Mouse (Mus musculus) forebrain, embryonic 10.5 days (tissue): ENCODE results near the gene Tas2r135. TPM values are rescaled to one million over a fixed set of nuclear protein-coding genes. Genes with fewer than 3 reads are reported as not detected.

Experiments used
- DNase-seq: peaks from one replicate; pipeline ENCODE4 v3.0.0-alpha.2; 2017; ENCODE audit warnings: low spot score; ENCODE audit errors: extremely low spot score
- H3K27ac ChIP-seq: fragments of 300-500 bp; sonication (generic); 2 replicates; pipeline ENCODE4 v1.5.1; 2016; ENCODE audit warnings: mild to moderate bottlenecking
- H3K27me3 ChIP-seq: fragments of 300-500 bp; sonication (generic); 2 replicates; pipeline ENCODE4 v1.6.1; 2016; ENCODE audit warnings: mild to moderate bottlenecking; ENCODE audit not compliant: poor library complexity, severe bottlenecking
- H3K36me3 ChIP-seq: fragments of 300-500 bp; sonication (generic); replicated peaks from 2 replicates; pipeline ENCODE4 v1.6.1; 2016; ENCODE audit warnings: mild to moderate bottlenecking, moderate library complexity
- H3K4me1 ChIP-seq: fragments of 300-500 bp; sonication (generic); 2 replicates; pipeline ENCODE4 v1.6.1; 2016
- H3K4me3 ChIP-seq: fragments of 300-500 bp; sonication (generic); 2 replicates; pipeline ENCODE4 v1.5.1; 2016; ENCODE audit warnings: mild to moderate bottlenecking, moderate library complexity
- H3K9me3 ChIP-seq: fragments of 300-500 bp; sonication (generic); 2 replicates; pipeline ENCODE4 v1.6.1; 2016; ENCODE audit warnings: mild to moderate bottlenecking, moderate library complexity
- WGBS: fragments of 180-500 bp; shearing (Covaris S2); methylation state at CpG from one replicate; pipeline ENCODE4 v1.1.7; 2016; 5-methylcytosine and 5-hydroxymethylcytosine counted together
- polyA plus RNA-seq: library from polyadenylated mRNA; unstranded; fragments of >200 nt; fragmentation: Nextera tagmentation; extraction: Ambion mirVana; gene quantifications from 2 replicates; pipeline ENCODE4 v1.2.1, GENCODE M21; 2016

The Tas2r135 gene
- polyA plus RNA-seq, 1 experiment from 2014 or later: not detected

- no peaks in the 10 kb centered on the region for H3K27me3 ChIP-seq
Observed at GRCm38 (mm10) chr6:42399938-42400337, 5.3 kb upstream of the Tas2r135 start, which contains the start of gene Tas2r143. Gene Tas2r143 (plus strand): TSS chr6:42400238.

DNA sequence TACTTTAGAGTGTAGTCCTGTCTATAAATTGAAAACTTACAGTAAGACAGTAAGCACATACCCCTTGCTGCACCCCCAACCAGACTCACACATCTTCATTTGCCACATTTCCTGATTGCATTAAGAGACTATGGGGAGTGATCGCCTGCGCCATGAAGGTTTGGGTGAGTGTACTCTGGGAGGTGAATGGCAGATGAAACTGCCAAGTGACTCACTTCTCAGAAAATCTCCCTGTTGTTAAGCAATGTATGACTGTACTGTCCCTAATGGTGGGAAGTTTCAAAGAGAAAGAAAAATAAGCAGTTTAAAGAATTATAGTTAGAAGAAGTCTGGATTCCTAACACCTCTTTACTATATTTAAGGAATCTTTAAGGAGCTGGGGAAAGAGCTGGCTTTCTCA, 14.2 kb downstream of the Tas2r135 start:
- Histone ChIP-seq H3K9me3 (no peaks in the 10 kb centered on the region), H3K4me3 (no peak overlapping the region), H3K36me3 (no peaks in the 10 kb centered on the region), H3K27ac (no peak overlapping the region), H3K27me3 (no peaks in the 10 kb centered on the region), H3K4me1 (no peaks in the 10 kb centered on the region)
- DNase-seq: no peak
- WGBS: 93% methylated on average over 2 of the region's 2 CpGs

More at GRCm38 (mm10) chr6:42399938-42400337, 5.3 kb upstream of the Tas2r135 start, which contains the start of gene Tas2r143:
- Histone ChIP-seq H3K36me3 (no peaks in the 10 kb centered on the region), H3K4me3 (no peak within 1 kb of the TSS), H3K27ac (no peak within 1 kb of the TSS), H3K4me1 (no peaks in the 10 kb centered on the region), H3K9me3 (no peaks in the 10 kb centered on the region)
- WGBS: 90% methylated on average over 1 of the region's 1 CpGs
- DNase-seq: no peak

DNA sequence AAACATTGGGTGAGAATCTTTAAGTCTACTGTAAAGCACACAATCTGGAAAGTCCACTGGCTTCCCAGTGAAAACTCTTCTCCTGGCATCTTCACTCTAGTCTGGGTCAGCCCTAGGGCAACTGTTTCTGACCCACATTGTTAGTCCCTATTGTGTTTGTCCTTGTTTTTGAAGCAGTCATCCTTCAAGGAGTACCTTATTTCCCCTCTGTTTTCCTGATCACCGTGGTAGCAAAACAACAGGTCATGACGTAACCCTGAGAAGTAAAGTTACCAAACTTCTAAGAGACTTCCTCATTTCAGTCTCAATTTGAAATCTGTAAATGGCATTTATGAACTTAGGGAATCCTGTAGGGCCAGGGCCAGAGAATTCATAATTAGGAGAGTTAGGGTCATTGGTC, 16.2 kb downstream of the Tas2r135 start:
- no peak overlapping the region for H3K4me3 ChIP-seq
- WGBS: 77% methylated on average over 2 of the region's 2 CpGs
- no peaks in the 10 kb centered on the region for H3K4me1 ChIP-seq
- H3K27ac ChIP-seq: no peak overlapping the region
- H3K9me3 ChIP-seq: no peaks in the 10 kb centered on the region
- H3K36me3 ChIP-seq: no peaks in the 10 kb centered on the region
- no peak for DNase-seq
- H3K27me3 ChIP-seq: no peaks in the 10 kb centered on the region

GRCm38 (mm10) chr6:42424472-42424871, 19.2 kb downstream of the Tas2r135 start:
- WGBS: 93% methylated on average over 3 of the region's 3 CpGs
- H3K36me3 ChIP-seq: no peaks in the 10 kb centered on the region
- no peaks in the 10 kb centered on the region for H3K27me3 ChIP-seq
- no peak overlapping the region for H3K4me3 ChIP-seq
- no peak for DNase-seq
- H3K27ac ChIP-seq: no peak overlapping the region
- no peaks in the 10 kb centered on the region for H3K9me3 ChIP-seq
- H3K4me1 ChIP-seq: no peaks in the 10 kb centered on the region

GRCm38 (mm10) chr6:42426337-42426736, 21.1 kb downstream of the Tas2r135 start:
- Histone ChIP-seq H3K27ac (no peak overlapping the region), H3K4me1 (no peaks in the 10 kb centered on the region)

DNA sequence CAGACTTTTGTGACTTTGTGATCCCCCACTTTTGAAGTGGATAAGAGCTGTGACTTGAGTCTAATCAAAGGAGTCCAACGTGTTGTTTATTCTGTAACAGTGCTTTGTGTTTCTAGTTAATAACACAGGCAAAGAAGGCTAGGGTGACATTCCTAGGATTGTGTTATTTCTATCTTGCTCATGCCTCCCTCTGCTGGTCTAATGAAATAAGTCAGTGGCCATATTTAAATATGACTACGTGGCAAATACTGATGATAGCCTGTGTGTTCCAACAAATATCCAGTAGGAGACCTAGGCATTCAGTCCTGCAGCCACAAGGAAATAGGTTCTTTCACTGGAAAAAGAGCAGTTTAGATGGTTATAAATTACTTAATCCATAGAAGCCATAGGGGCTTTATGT, 28.3 kb downstream of the Tas2r135 start:
- no peak for DNase-seq
- Histone ChIP-seq H3K4me3 (no peak overlapping the region), H3K27me3 (no peaks in the 10 kb centered on the region), H3K4me1 (no peaks in the 10 kb centered on the region), H3K9me3 (no peaks in the 10 kb centered on the region), H3K27ac (no peak overlapping the region), H3K36me3 (no peaks in the 10 kb centered on the region)
- WGBS: 66% methylated on average over 2 of the region's 2 CpGs

More at GRCm38 (mm10) chr6:42426337-42426736, 21.1 kb downstream of the Tas2r135 start:
- no peaks in the 10 kb centered on the region for H3K27me3 ChIP-seq
- no peaks in the 10 kb centered on the region for H3K9me3 ChIP-seq
- DNase-seq: no peak
- H3K4me3 ChIP-seq: no peak overlapping the region
- WGBS: 90% methylated on average over 4 of the region's 4 CpGs
- no peaks in the 10 kb centered on the region for H3K36me3 ChIP-seq

DNA sequence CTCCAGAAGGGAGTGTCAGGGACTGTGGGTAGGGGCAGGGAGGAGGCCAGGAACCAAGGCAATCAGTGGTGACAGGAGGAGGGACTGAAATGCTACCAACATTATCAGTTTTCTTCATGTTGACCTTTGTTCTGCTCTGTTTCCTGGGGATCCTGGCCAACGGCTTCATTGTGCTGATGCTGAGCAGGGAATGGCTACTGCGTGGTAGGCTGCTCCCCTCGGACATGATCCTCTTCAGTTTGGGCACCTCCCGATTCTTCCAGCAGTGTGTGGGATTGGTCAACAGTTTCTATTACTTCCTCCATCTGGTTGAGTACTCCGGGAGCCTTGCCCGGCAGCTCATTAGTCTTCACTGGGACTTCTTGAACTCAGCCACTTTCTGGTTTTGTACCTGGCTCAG, 29.2 kb downstream of the Tas2r135 start, which contains the start of gene Tas2r126:
Tas2r126 (plus strand) TSS at position 90 of the 400 bp plus-strand sequence.
- no peaks in the 10 kb centered on the region for H3K27me3 ChIP-seq
- no peak within 1 kb of the TSS for H3K4me3 ChIP-seq
- no peaks in the 10 kb centered on the region for H3K4me1 ChIP-seq
- DNase-seq: no peak
- no peaks in the 10 kb centered on the region for H3K9me3 ChIP-seq
- no peaks in the 10 kb centered on the region for H3K36me3 ChIP-seq
- WGBS: 92% methylated on average over 6 of the region's 6 CpGs
- H3K27ac ChIP-seq: no peak within 1 kb of the TSS

DNA sequence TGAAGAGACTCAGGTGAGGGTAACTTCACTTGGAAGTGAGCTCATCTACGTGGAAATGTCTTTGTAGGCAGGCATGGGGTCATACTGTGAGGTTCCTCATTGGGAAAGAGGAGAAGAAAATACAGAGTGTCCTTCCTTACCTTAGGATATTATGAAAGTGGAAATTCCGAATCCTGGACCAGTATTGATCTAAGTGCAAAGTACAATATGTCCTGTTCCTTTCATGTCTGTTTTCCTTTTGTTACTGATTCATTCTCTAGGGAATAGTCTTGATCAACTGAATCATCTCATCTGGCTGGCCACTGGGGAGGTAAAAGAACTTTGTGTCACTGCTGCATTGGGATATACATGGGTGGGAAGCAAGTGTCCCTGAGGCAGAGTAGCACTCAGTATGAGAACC, 30.3 kb downstream of the Tas2r135 start:
- H3K36me3 ChIP-seq: no peaks in the 10 kb centered on the region
- H3K27ac ChIP-seq: no peak overlapping the region
- WGBS: 82% methylated on average over 2 of the region's 2 CpGs
- no peak overlapping the region for H3K4me3 ChIP-seq
- H3K4me1 ChIP-seq: no peaks in the 10 kb centered on the region
- no peaks in the 10 kb centered on the region for H3K9me3 ChIP-seq
- DNase-seq: no peak
- no peaks in the 10 kb centered on the region for H3K27me3 ChIP-seq

DNA sequence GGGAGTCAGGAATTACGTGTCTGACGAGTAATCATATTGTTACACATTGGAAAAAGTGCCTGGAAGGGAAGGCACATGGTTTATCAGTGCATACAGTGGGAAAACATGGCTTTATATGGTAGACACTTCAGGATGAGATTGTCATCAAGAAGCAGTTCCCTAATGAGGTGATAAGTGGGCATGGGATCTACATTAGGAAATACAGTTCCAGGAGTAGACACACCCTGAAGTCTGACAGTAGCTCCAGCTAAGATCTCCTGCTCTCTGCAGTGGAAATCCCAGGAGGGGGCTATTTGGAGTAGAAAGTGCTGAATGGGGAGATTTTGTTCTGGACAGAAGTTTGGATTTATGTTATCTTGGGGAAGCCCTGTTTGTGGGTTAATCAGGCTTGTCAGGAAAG, 36.2 kb downstream of the Tas2r135 start:
- no peak for DNase-seq
- H3K9me3 ChIP-seq: no peaks in the 10 kb centered on the region
- H3K27ac ChIP-seq: no peak overlapping the region
- no peaks in the 10 kb centered on the region for H3K27me3 ChIP-seq
- no peaks in the 10 kb centered on the region for H3K4me1 ChIP-seq
- WGBS: 79% methylated on average over 2 of the region's 2 CpGs
- H3K36me3 ChIP-seq: no peaks in the 10 kb centered on the region
- no peak overlapping the region for H3K4me3 ChIP-seq

GRCm38 (mm10) chr6:42444491-42444890, 39.3 kb downstream of the Tas2r135 start:
- DNase-seq: no peak
- H3K27ac ChIP-seq: no peak overlapping the region
- H3K27me3 ChIP-seq: no peaks in the 10 kb centered on the region
- WGBS: 89% methylated on average over 2 of the region's 2 CpGs
- no peak overlapping the region for H3K4me3 ChIP-seq
- no peaks in the 10 kb centered on the region for H3K36me3 ChIP-seq
- no peaks in the 10 kb centered on the region for H3K4me1 ChIP-seq
- H3K9me3 ChIP-seq: no peaks in the 10 kb centered on the region

- 80% methylated on average over 2 of the region's 2 CpGs for WGBS
- Histone ChIP-seq H3K4me3 (no peak overlapping the region), H3K27ac (no peak overlapping the region), H3K27me3 (no peaks in the 10 kb centered on the region), H3K4me1 (no peaks in the 10 kb centered on the region), H3K36me3 (no peaks in the 10 kb centered on the region), H3K9me3 (no peaks in the 10 kb centered on the region)
- no peak for DNase-seq
Observed at GRCm38 (mm10) chr6:42447381-42447780, 42.1 kb downstream of the Tas2r135 start.

Other genes with a start within 250 kb of the Tas2r135 start
- not detected in 2 replicates for gene Tas2r144, start 190.1 kb upstream of the Tas2r135 start, polyA plus RNA-seq
- 18.3 and 18.5 TPM in 2 replicates for gene Gstk1, start 159.5 kb upstream of the Tas2r135 start, polyA plus RNA-seq
- 0.36 and 0.41 TPM in 2 replicates for gene Tmem139, start 143.5 kb upstream of the Tas2r135 start, polyA plus RNA-seq
- 80.3 and 83.9 TPM in 2 replicates for gene Casp2, start 140.4 kb upstream of the Tas2r135 start, polyA plus RNA-seq
- 1.2 and 1.5 TPM in 2 replicates for gene Clcn1, start 118.7 kb upstream of the Tas2r135 start, polyA plus RNA-seq
- gene Fam131b, start 80.8 kb upstream of the Tas2r135 start, polyA plus RNA-seq: 1.5 and 1.6 TPM in 2 replicates
- 79.3 and 80.8 TPM in 2 replicates for gene Zyx, start 55.8 kb upstream of the Tas2r135 start, polyA plus RNA-seq
- gene Epha1, start 32.2 kb upstream of the Tas2r135 start, polyA plus RNA-seq: 1.8 and 2.0 TPM in 2 replicates
- gene Tas2r143, start 5.2 kb upstream of the Tas2r135 start, polyA plus RNA-seq: not detected in 2 replicates
- gene Tas2r126, start 29.1 kb downstream of the Tas2r135 start, polyA plus RNA-seq: not detected in 2 replicates
- gene Olfr458, start 59.8 kb downstream of the Tas2r135 start, polyA plus RNA-seq: not detected in 2 replicates
- gene Olfr457, start 70.9 kb downstream of the Tas2r135 start, polyA plus RNA-seq: not detected in 2 replicates
- gene Olfr456, start 81.8 kb downstream of the Tas2r135 start, polyA plus RNA-seq: not detected in 2 replicates
- gene Olfr455, start 142.2 kb downstream of the Tas2r135 start, polyA plus RNA-seq: not detected in 2 replicates
- not detected in 2 replicates for gene Tcaf3, start 192.3 kb downstream of the Tas2r135 start, polyA plus RNA-seq
- gene Tcaf2, start 239.8 kb downstream of the Tas2r135 start, polyA plus RNA-seq: 4.4 and 5.0 TPM in 2 replicates